ENCODE assay signal across 30 mouse cellular contexts in the genomic region with DNA sequence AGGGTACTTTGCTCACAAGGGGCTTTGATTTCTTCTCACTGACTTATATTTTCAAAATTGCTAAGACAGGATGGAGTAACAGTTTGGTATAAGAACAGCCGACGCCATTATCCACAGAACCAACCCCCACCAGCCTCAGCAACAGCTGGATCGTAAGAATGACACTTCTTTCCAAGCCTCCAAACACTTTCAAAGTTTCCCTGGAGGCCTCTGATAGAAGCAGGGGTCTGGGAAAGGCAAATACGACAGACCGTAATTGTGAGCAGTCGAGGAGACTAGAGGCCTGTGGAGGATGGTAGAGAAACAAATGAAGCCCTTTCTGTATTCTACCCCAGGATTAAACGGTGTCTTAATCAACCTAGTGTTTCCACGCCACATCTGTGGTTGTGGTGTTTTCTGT. TPM values are rescaled to one million over a fixed set of nuclear protein-coding genes. Genes with fewer than 3 reads are reported as not detected.
A peak's percentile ranks its signal among the peaks of the same experiment; 100 is the strongest.
DNase-seq lines count a peak whose midpoint lies in the region; ATAC-seq and TF ChIP-seq lines count a peak whose summit lies in the region.
"Had no signal": no experiment of that assay in that cellular context is flagged by ENCODE, and none has a peak within 500 bp of the region (broad histone marks: within the 10 kb centered on the region; RNA-seq: fewer than 3 reads in every experiment).

No protein-coding gene starts in this region.

- H3K27me3 ChIP-seq in lung, embryonic 14.5 days (ENCODE audit: insufficient read depth, low read length): peaks cover 41% of the 10 kb centered on the region
- H3K27me3 ChIP-seq in midbrain, embryonic 11.5 days (ENCODE audit: control insufficient read depth, insufficient read depth, low read length): peaks cover 44% of the 10 kb centered on the region
- peaks cover 18% of the 10 kb centered on the region for H3K27me3 ChIP-seq in midbrain, embryonic 16.5 days (ENCODE audit: control insufficient read depth, insufficient read depth, low read depth, low read length)

- ATAC-seq in lung, embryonic 14.5 days (ENCODE audit: insufficient read depth): 0 out of 2 replicates have a peak, but pooled peaks have one; percentile 57
- ATAC-seq in midbrain, embryonic 11.5 days (ENCODE audit: low FRiP score): no peak
- ATAC-seq in midbrain, embryonic 16.5 days: no peak
- ATAC-seq: CD4-positive, CD25-positive, alpha-beta regulatory T cell, adult 4 months; forebrain, embryonic 13.5 days; forebrain, postnatal 0 days; hindbrain, postnatal 0 days had no signal

- no peaks in the 10 kb centered on the region for H3K9me3 ChIP-seq in lung, embryonic 14.5 days (ENCODE audit: low read depth, low read length)
- H3K9me3 ChIP-seq in midbrain, embryonic 11.5 days (ENCODE audit: control insufficient read depth, low read length): no peaks in the 10 kb centered on the region
- no peaks in the 10 kb centered on the region for H3K9me3 ChIP-seq in midbrain, embryonic 16.5 days (replicated peaks; ENCODE audit: control insufficient read depth, low read length, poor library complexity, severe bottlenecking)
- H3K9me3 ChIP-seq: embryonic facial prominence, embryonic 10.5 days; embryonic facial prominence, embryonic 13.5 days; forebrain, embryonic 13.5 days; heart, embryonic 13.5 days had no signal

- H3K4me1 ChIP-seq in lung, embryonic 14.5 days (ENCODE audit: insufficient read depth): no peaks in the 10 kb centered on the region; the same call in 1 of the 2 replicates
- no peaks in the 10 kb centered on the region for H3K4me1 ChIP-seq in lung, adult 2 months (ENCODE audit: control insufficient read depth, insufficient read depth, low read length)
- H3K4me1 ChIP-seq in midbrain, embryonic 11.5 days (ENCODE audit: control insufficient read depth, insufficient read depth, low read length): peaks cover 8% of the 10 kb centered on the region
- H3K4me1 ChIP-seq in midbrain, embryonic 16.5 days (ENCODE audit: control insufficient read depth, insufficient read depth, low read length): peaks cover 7% of the 10 kb centered on the region; the same call in 1 of the 2 replicates

- TF ChIP-seq CTCF in lung, embryonic 14.5 days (IDR thresholded peaks at IDR 0.05; ENCODE audit: low read depth): no peak
- TF ChIP-seq CTCF in lung, adult 2 months (IDR thresholded peaks at IDR 0.05; ENCODE audit: insufficient read depth, low read length): no peak

- DNase-seq in lung, embryonic 14.5 days: peak; percentile 87
- DNase-seq in lung, adult 2 months: no peak
- DNase-seq in midbrain, embryonic 11.5 days (ENCODE audit: low spot score, missing footprints): peak; percentile 39
- peak; percentile 11 for DNase-seq in lung, postnatal 14 days
- DNase-seq in cerebellum, adult 8-10 months: no peak
- DNase-seq: adrenal gland, adult 2 months; adrenal gland, postnatal 14 days; cerebellum, adult 11 months; cerebellum, adult 2 months; cerebellum, postnatal 10 days; cerebellum, postnatal 36 days; embryo, embryonic 11 days; forebrain, postnatal 0 days; gastrocnemius, adult 2 months; gastrocnemius, postnatal 14 days; heart, adult 18-20 months; heart, postnatal 14 days; heart, postnatal 4 days had no signal

- no peak overlapping the region for H3K27ac ChIP-seq in lung, embryonic 14.5 days (ENCODE audit: low read depth)
- H3K27ac ChIP-seq in midbrain, embryonic 11.5 days (ENCODE audit: low read depth, low read length): no peak overlapping the region
- H3K27ac ChIP-seq in midbrain, embryonic 16.5 days (ENCODE audit: low read length): no peak overlapping the region
- H3K27ac ChIP-seq: embryonic facial prominence, embryonic 10.5 days; embryonic facial prominence, embryonic 13.5 days; forebrain, embryonic 13.5 days; gastrocnemius, adult 2 months; heart, embryonic 13.5 days; hindbrain, embryonic 14.5 days; hindbrain, postnatal 0 days had no signal

- 18% methylated on average over 8 of the region's 8 CpGs for WGBS in lung, embryonic 14.5 days
- 42% methylated on average over 8 of the region's 8 CpGs for WGBS in lung, adult 2 months
- 71% methylated on average over 8 of the region's 8 CpGs for WGBS in midbrain, embryonic 11.5 days
- WGBS in midbrain, embryonic 16.5 days: 67% methylated on average over 8 of the region's 8 CpGs

- no peak overlapping the region for H3K4me2 ChIP-seq in lung, embryonic 14.5 days
- no peak overlapping the region for H3K4me2 ChIP-seq in midbrain, embryonic 11.5 days
- H3K4me2 ChIP-seq in midbrain, embryonic 16.5 days (ENCODE audit: low read length): no peak overlapping the region
- H3K4me2 ChIP-seq: embryonic facial prominence, embryonic 13.5 days; forebrain, embryonic 13.5 days; heart, embryonic 13.5 days; hindbrain, embryonic 14.5 days had no signal

- H3K4me3 ChIP-seq in lung, embryonic 14.5 days (ENCODE audit: low read depth, low read length): no peak overlapping the region
- H3K4me3 ChIP-seq in lung, adult 2 months (replicated peaks; ENCODE audit: extremely low read depth, low read depth, low read length): no peak overlapping the region
- no peak overlapping the region for H3K4me3 ChIP-seq in midbrain, embryonic 11.5 days (ENCODE audit: low read depth, low read length)
- no peak overlapping the region for H3K4me3 ChIP-seq in midbrain, embryonic 16.5 days (ENCODE audit: low read depth, low read length)
- H3K4me3 ChIP-seq: embryonic facial prominence, embryonic 10.5 days; embryonic facial prominence, embryonic 13.5 days; erythroblast, embryonic 14.5 days; forebrain, embryonic 13.5 days; gastrocnemius, adult 2 months; heart, embryonic 13.5 days had no signal

- no peak for TF ChIP-seq POLR2A in lung, adult 2 months (IDR thresholded peaks at IDR 0.05; ENCODE audit: borderline replicate concordance, extremely low read depth, low read depth, low read length)

- no peak overlapping the region for H3K9ac ChIP-seq in lung, embryonic 14.5 days
- no peak overlapping the region for H3K9ac ChIP-seq in midbrain, embryonic 11.5 days (ENCODE audit: low read length)
- no peak overlapping the region for H3K9ac ChIP-seq in midbrain, embryonic 16.5 days (ENCODE audit: low read depth, low read length)
- H3K9ac ChIP-seq: embryonic facial prominence, embryonic 13.5 days; forebrain, embryonic 13.5 days; forebrain, postnatal 0 days; heart, embryonic 13.5 days; hindbrain, embryonic 14.5 days had no signal

- H3K36me3 ChIP-seq in lung, embryonic 14.5 days (ENCODE audit: insufficient read depth): no peaks in the 10 kb centered on the region
- H3K36me3 ChIP-seq in midbrain, embryonic 11.5 days (ENCODE audit: control insufficient read depth, insufficient read depth, low read length): no peaks in the 10 kb centered on the region
- H3K36me3 ChIP-seq in midbrain, embryonic 16.5 days (ENCODE audit: control insufficient read depth, insufficient read depth, low read length): no peaks in the 10 kb centered on the region
- H3K36me3 ChIP-seq: embryonic facial prominence, embryonic 10.5 days; embryonic facial prominence, embryonic 13.5 days; heart, embryonic 13.5 days had no signal

RNA-seq across cellular contexts. Expression of gene Gbx2, which starts 40.9 kb away (rescaled TPM):
- polyA plus RNA-seq in lung, embryonic 14.5 days (2014; fragmentation: Nextera tagmentation; extraction: Ambion mirVana): 0.11 and 0.17 TPM in 2 replicates
- 0.06 TPM in 1 of 2 replicates, not detected in the other for polyA plus RNA-seq in lung, adult 2 months (2012; rRNA removed)
- 9.6 TPM in 2 replicates for polyA plus RNA-seq in midbrain, embryonic 11.5 days (2014; fragmentation: Nextera tagmentation; extraction: Ambion mirVana)
- polyA plus RNA-seq in midbrain, embryonic 16.5 days (2015; fragmentation: Nextera tagmentation; extraction: Ambion mirVana): 29.7 and 62.2 TPM in 2 replicates
- polyA plus RNA-seq: adrenal gland, adult 2 months; CD4-positive, CD25-positive, alpha-beta regulatory T cell, adult 4 months; erythroblast, embryonic 14.5 days; frontal cortex, adult 2 months; heart, embryonic 16.5 days had no signal

RNA-seq across cellular contexts. Expression of gene Asb18, which starts 42.6 kb away (rescaled TPM):
- polyA plus RNA-seq in lung, embryonic 14.5 days (2014; fragmentation: Nextera tagmentation; extraction: Ambion mirVana): 0.11 TPM in 1 of 2 replicates, not detected in the other
- 0.25 and 1.4 TPM in 2 replicates for polyA plus RNA-seq in lung, adult 2 months (2012; rRNA removed)
- 0.07 TPM in 1 of 2 replicates, not detected in the other for polyA plus RNA-seq in midbrain, embryonic 11.5 days (2014; fragmentation: Nextera tagmentation; extraction: Ambion mirVana)
- polyA plus RNA-seq in midbrain, embryonic 16.5 days (2015; fragmentation: Nextera tagmentation; extraction: Ambion mirVana): 0.39 and 0.52 TPM in 2 replicates
- polyA plus RNA-seq: adrenal gland, adult 2 months; C2C12; CD4-positive, CD25-positive, alpha-beta regulatory T cell, adult 4 months; embryonic facial prominence, embryonic 13.5 days; erythroblast, embryonic 14.5 days had no signal

Comparison
In these comparisons a context has a peak if more than half of its experiments do, and no peak if none do; other contexts are left out.
1. DNase-seq: peak in lung, embryonic 14.5 days (single experiment), midbrain, embryonic 11.5 days (single experiment) and lung, postnatal 14 days (single experiment); none in lung, adult 2 months (single experiment) and cerebellum, adult 8-10 months (single experiment).